Mouse (Mus musculus) testis, adult 2 months (tissue): ENCODE measurements around the gene Rph3al.

Experiments used
- CTCF ChIP-seq: fragments of 200-500 bp; IDR thresholded peaks from 2 replicates; pipeline ENCODE4 v1.5.1; 2012; ENCODE audit warnings: low read depth, mild to moderate bottlenecking, inconsistent platforms, low read length, moderate library complexity; ENCODE audit not compliant: control insufficient read depth, insufficient read depth, insufficient replicate concordance
- POLR2A ChIP-seq: fragments of 200-500 bp; IDR thresholded peaks from 2 replicates; pipeline ENCODE4 v1.6.1; 2012; ENCODE audit warnings: low read depth, mild to moderate bottlenecking, inconsistent platforms, low read length, moderate library complexity; ENCODE audit not compliant: control insufficient read depth

- TF ChIP-seq CTCF (no peak), POLR2A (no peak)
Measured at GRCm38 (mm10) chr11:75917340-75917739, 20.9 kb downstream of the Rph3al start.
